Mouse (Mus musculus) embryonic fibroblast, embryonic 13.5 days (primary cell): ENCODE measurements around the gene Nudt4.

Experiments
- CTCF ChIP-seq: IDR thresholded peaks from 2 replicates; pipeline ENCODE4 v1.5.1; 2011; ENCODE audit warnings: mild to moderate bottlenecking, control low read depth, low read length, moderate library complexity, borderline replicate concordance; ENCODE audit not compliant: insufficient read depth
- POLR2A ChIP-seq: IDR thresholded peaks from 2 replicates; pipeline ENCODE4 v1.6.1; 2011; ENCODE audit warnings: low read depth, mild to moderate bottlenecking, control low read depth, low read length, moderate library complexity

DNA sequence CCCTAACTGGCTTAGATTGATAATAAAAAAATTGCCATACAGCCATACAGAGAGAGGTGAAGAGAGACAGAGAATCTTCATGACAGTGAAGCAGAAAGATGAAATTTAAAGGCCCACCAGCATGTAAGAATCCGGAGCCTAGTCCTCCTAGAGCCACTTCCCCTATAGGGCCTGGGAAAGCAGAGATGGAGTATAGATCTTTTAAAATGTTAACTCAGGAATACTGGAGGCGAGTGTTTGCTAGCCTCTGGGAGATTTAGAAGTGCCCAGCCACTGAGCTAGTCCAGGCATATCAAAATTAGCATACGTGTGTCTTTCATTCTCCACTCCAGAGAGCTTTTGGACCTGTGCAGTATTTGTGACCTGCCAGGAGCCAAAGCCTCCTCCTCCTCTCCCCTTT is 54.7 kb downstream of the Nudt4 start:
- TF ChIP-seq CTCF: no peak
- TF ChIP-seq POLR2A: no peak
